Mouse (Mus musculus) heart, postnatal 36 days (tissue): ENCODE results near the gene App. TPM values are rescaled to one million over a fixed set of nuclear protein-coding genes. Genes with fewer than 3 reads are reported as not detected.

ENCODE experiments used
- DNase-seq, 2 experiments: peaks; one replicate each; pipeline ENCODE4 v3.0.0; 2021 to 2022
- intact Hi-C: fragments of 180-260 bp; cut with DNase I; formaldehyde crosslinking; loops from one replicate; pipeline ENCODE4 v1.15.1; 2025
- total RNA-seq, 2 experiments: library from RNA; stranded (reverse); gene quantifications; 2 replicates each; pipeline ENCODE4 v1.2.3; 2021

The App gene
- total RNA-seq, 2 experiments from 2014 or later: 144 to 157 TPM

- DNase-seq: no peak
- intact Hi-C loops: no loop called here
These were observed 137.8 kb downstream of the App start for GRCm38 (mm10) chr16:85035815-85036214.

GRCm38 (mm10) chr16:85033747-85034146, 139.8 kb downstream of the App start:
- intact Hi-C loops: no loop called here
- no peak for DNase-seq

GRCm38 (mm10) chr16:85030810-85031209, 142.8 kb downstream of the App start:
- DNase-seq: no peak
- intact Hi-C loops: no loop called here

- no peak for DNase-seq
- intact Hi-C loops: no loop called here
These were observed 145.2 kb downstream of the App start for GRCm38 (mm10) chr16:85028396-85028795.

GRCm38 (mm10) chr16:85024706-85025105, 148.9 kb downstream of the App start:
- intact Hi-C loops: loop anchor here (5.0 kb wide), 1 partner anchor 67 kb away; no protein-coding TSS in a partner anchor

GRCm38 (mm10) chr16:85023106-85023505, 150.5 kb downstream of the App start:
- intact Hi-C loops: loop anchor here (5.0 kb wide), 1 partner anchor 66 kb away; no protein-coding TSS in a partner anchor
- DNase-seq: no peak

More at GRCm38 (mm10) chr16:85024706-85025105, 148.9 kb downstream of the App start:
- no peak for DNase-seq

GRCm38 (mm10) chr16:85020696-85021323, 152.8 kb downstream of the App start:
- no peak for DNase-seq
- intact Hi-C loops: loop anchor here (5.0 kb wide), 1 partner anchor 64 kb away; no protein-coding TSS in a partner anchor

GRCm38 (mm10) chr16:85019273-85019672, 154.3 kb downstream of the App start:
- intact Hi-C loops: no loop called here
- no peak for DNase-seq

- no peak for DNase-seq
- intact Hi-C loops: no loop called here
These were observed 155.7 kb downstream of the App start for GRCm38 (mm10) chr16:85017845-85018244.

- DNase-seq: no peak
- intact Hi-C loops: no loop called here
These were observed 160.9 kb downstream of the App start for GRCm38 (mm10) chr16:85012695-85013094.

GRCm38 (mm10) chr16:85012172-85012571, 161.4 kb downstream of the App start:
- intact Hi-C loops: no loop called here

GRCm38 (mm10) chr16:85010651-85011050, 162.9 kb downstream of the App start:
- DNase-seq: no peak
- intact Hi-C loops: no loop called here

More at GRCm38 (mm10) chr16:85012172-85012571, 161.4 kb downstream of the App start:
- DNase-seq: no peak

GRCm38 (mm10) chr16:85008866-85009645, 164.5 kb downstream of the App start:
- no peak for DNase-seq
- intact Hi-C loops: no loop called here

GRCm38 (mm10) chr16:85001939-85002556, 171.5 kb downstream of the App start:
- intact Hi-C loops: no loop called here
- DNase-seq: no peak

GRCm38 (mm10) chr16:85000304-85000703, 173.3 kb downstream of the App start:
- intact Hi-C loops: no loop called here
- DNase-seq: no peak

GRCm38 (mm10) chr16:84997551-84997950, 176.0 kb downstream of the App start:
- DNase-seq: no peak
- intact Hi-C loops: no loop called here

- DNase-seq: no peak
- intact Hi-C loops: no loop called here
These were observed 178.1 kb downstream of the App start for GRCm38 (mm10) chr16:84995441-84995867.

GRCm38 (mm10) chr16:84992888-84993287, 180.7 kb downstream of the App start:
- no peak for DNase-seq
- intact Hi-C loops: no loop called here

GRCm38 (mm10) chr16:84991011-84991410, 182.6 kb downstream of the App start:
- DNase-seq: no peak
- intact Hi-C loops: no loop called here

- peak; percentile 12 to 18 for DNase-seq
- intact Hi-C loops: no loop called here
These were observed 183.6 kb downstream of the App start for GRCm38 (mm10) chr16:84989938-84990337.

GRCm38 (mm10) chr16:84989476-84989875, 184.1 kb downstream of the App start:
- no peak for DNase-seq
- intact Hi-C loops: no loop called here
